Mouse (Mus musculus) C2C12 (cell line): Measurements from ENCODE around the gene Serpinh1.

ENCODE experiments used
- CTCF ChIP-seq: IDR thresholded peaks from one replicate; pipeline ENCODE4 v1.5.1; 2011; ENCODE audit not compliant: control insufficient read depth, insufficient read depth, insufficient read length
- MYOG ChIP-seq: IDR thresholded peaks from one replicate; pipeline ENCODE4 v1.6.1; 2011; ENCODE audit not compliant: control insufficient read depth, insufficient read length; ENCODE audit errors: extremely low read depth

GRCm38 (mm10) chr7:99306640-99307039 is 46.4 kb downstream of the Serpinh1 start:
- TF ChIP-seq CTCF: no peak
- no peak for TF ChIP-seq MYOG
